Mouse (Mus musculus): Measurements from ENCODE around the gene Gm28036. TPM values are rescaled to one million over a fixed set of nuclear protein-coding genes. Genes with fewer than 3 reads are reported as not detected.
"Not testable (repeated sequence)": the region's sequence is repeated elsewhere in the genome, so short reads cannot be mapped to it uniquely, and the experiment has no call there.

Gene Gm28036
- total RNA-seq (2021), result 10 to 100 TPM in 1 of 2 experiments, 1 to 10 TPM in 1; 6.5 to 12.3 TPM
- long read RNA-seq, experiment 1, partial matches to known transcripts, result 3 of 4 reads
- long read RNA-seq, experiment 1, other reads (novel, unspliced or antisense), result 1 of 4 reads
- long read RNA-seq, experiment 2, partial matches to known transcripts, result 2 of 3 reads
- long read RNA-seq, experiment 2, other reads (novel, unspliced or antisense), result 1 of 3 reads

GRCm38 (mm10) chr2:156126992-156127391 is at the start of gene Gm28036:
TSS of gene Gm28036 (minus strand) at chr2:156127092.
- DNase-seq, result no peak

GRCm38 (mm10) chr2:156166557-156166956 is 39.7 kb upstream of the Gm28036 start:
- DNase-seq, result no peak

- no peak for DNase-seq
Measured at GRCm38 (mm10) chr2:156165478-156165877, 38.6 kb upstream of the Gm28036 start.

- no peak for DNase-seq
Measured at GRCm38 (mm10) chr2:156151538-156151937, 24.6 kb upstream of the Gm28036 start.

- DNase-seq, result no peak
Measured at GRCm38 (mm10) chr2:156147316-156147915, 20.5 kb upstream of the Gm28036 start.

- no peak for DNase-seq
Measured at GRCm38 (mm10) chr2:156146272-156146989, 19.5 kb upstream of the Gm28036 start.

- DNase-seq, result no peak
Measured at GRCm38 (mm10) chr2:156145486-156146130, 18.7 kb upstream of the Gm28036 start.

GRCm38 (mm10) chr2:156143953-156144724 is 17.2 kb upstream of the Gm28036 start, which contains the start of the genes Romo1 and Nfs1:
TSS of gene Romo1 (plus strand) at chr2:156144039.
TSS of gene Nfs1 (minus strand) at chr2:156144186.
- DNase-seq, result peak; percentile 92 to 95

GRCm38 (mm10) chr2:156143367-156143766 is 16.5 kb upstream of the Gm28036 start:
- no peak for DNase-seq

- no peak for DNase-seq
Measured at GRCm38 (mm10) chr2:156142820-156143219, 15.9 kb upstream of the Gm28036 start.

- no peak for DNase-seq
Measured at GRCm38 (mm10) chr2:156135695-156136094, 8.8 kb upstream of the Gm28036 start.

GRCm38 (mm10) chr2:156134161-156134560 is 7.3 kb upstream of the Gm28036 start:
- no peak for DNase-seq

- no peak for DNase-seq
Measured at GRCm38 (mm10) chr2:156123731-156124130, 3.2 kb downstream of the Gm28036 start.

- DNase-seq, result no peak
Measured at GRCm38 (mm10) chr2:156119566-156119965, 7.3 kb downstream of the Gm28036 start.

- not testable (repeated sequence) for DNase-seq
Measured at GRCm38 (mm10) chr2:156112080-156112423, 14.8 kb downstream of the Gm28036 start.

GRCm38 (mm10) chr2:156111358-156112079 is 15.4 kb downstream of the Gm28036 start, which contains the start of the genes Cpne1 and Rbm12:
TSS of gene Cpne1 (minus strand) at chr2:156111965.
TSS of gene Rbm12 (minus strand) at chr2:156111978.
- DNase-seq, result peak; percentile 92 to 95

GRCm38 (mm10) chr2:156110627-156111357 is 16.1 kb downstream of the Gm28036 start:
- peak; percentile 5 to 33 for DNase-seq

- DNase-seq, result peak in 1 of 2 experiments; percentile 14
Measured at GRCm38 (mm10) chr2:156091926-156092325, 35.0 kb downstream of the Gm28036 start.

GRCm38 (mm10) chr2:156089799-156090198 is 37.1 kb downstream of the Gm28036 start:
- no peak for DNase-seq

GRCm38 (mm10) chr2:156087391-156088110 is 39.3 kb downstream of the Gm28036 start:
- DNase-seq, result no peak
